Mouse (Mus musculus) G1E (cell line): ENCODE measurements around the gene Pde4d. TPM values are rescaled to one million over a fixed set of nuclear protein-coding genes. Genes with fewer than 3 reads are reported as not detected.

Experiments
- ATAC-seq: 2 replicates; pipeline ENCODE4 v1.8.0; 2016; ENCODE audit warnings: mild to moderate bottlenecking; ENCODE audit not compliant: insufficient number of reproducible peaks, poor library complexity, low FRiP score, severe bottlenecking; ENCODE audit errors: extremely low read depth
- DNase-seq: peaks from one replicate; pipeline ENCODE4 v3.0.0; 2012; ENCODE audit warnings: low spot score
- H3K27me3 ChIP-seq: 2 replicates; pipeline ENCODE4 v1.6.1; 2012; ENCODE audit warnings: mild to moderate bottlenecking, low read length, inconsistent platforms; ENCODE audit not compliant: insufficient read depth
- H3K36me3 ChIP-seq: replicated peaks from 2 replicates; pipeline ENCODE3; 2012; ENCODE audit warnings: mild to moderate bottlenecking, inconsistent platforms
- H3K4me1 ChIP-seq: 2 replicates; pipeline ENCODE4 v1.6.1; 2012; ENCODE audit warnings: low read depth, low read length, inconsistent platforms, mixed read lengths; ENCODE audit not compliant: insufficient read depth
- H3K4me3 ChIP-seq: 2 replicates; pipeline ENCODE4 v1.5.1; 2012; ENCODE audit warnings: low read depth, mild to moderate bottlenecking, inconsistent platforms, low read length, moderate library complexity, mixed read lengths
- H3K9me3 ChIP-seq: replicated peaks from 2 replicates; pipeline ENCODE4 v1.6.1; 2012; ENCODE audit warnings: inconsistent platforms
- CTCF ChIP-seq: IDR thresholded peaks from 2 replicates; pipeline ENCODE4 v1.5.1; 2012; ENCODE audit warnings: low read depth, low read length, inconsistent platforms, mixed read lengths
- GATA1 ChIP-seq: IDR thresholded peaks from 2 replicates; pipeline ENCODE4 v1.6.1; 2012; ENCODE audit warnings: borderline replicate concordance, low read length, inconsistent platforms, mixed read lengths
- GATA2 ChIP-seq: IDR thresholded peaks from 2 replicates; pipeline ENCODE4 v1.6.1; 2012; ENCODE audit warnings: low read depth, low read length, inconsistent platforms, borderline replicate concordance
- POLR2AphosphoS5 ChIP-seq: IDR thresholded peaks from 2 replicates; pipeline ENCODE4 v1.6.1; 2012; ENCODE audit warnings: low read depth, low read length, inconsistent platforms; ENCODE audit not compliant: insufficient replicate concordance
- TAL1 ChIP-seq: conservative IDR thresholded peaks from 2 replicates; pipeline ENCODE4 v1.6.1; 2012; ENCODE audit warnings: low read depth, low read length, inconsistent platforms, mixed read lengths
- polyA plus RNA-seq: library from polyadenylated mRNA; stranded (reverse); fragments of >175 nt; gene quantifications from 2 replicates; pipeline ENCODE4 v1.2.3, GENCODE M21; 2012
- total RNA-seq, 2 experiments: library from RNA; stranded (forward) in 1 of 2; stranded (reverse) in 1 of 2; fragments of 200-1000 nt in 1 of 2; fragments of >200 nt in 1 of 2; fragmentation: Nextera tagmentation in 1 of 2; gene quantifications; 2 replicates each; pipeline ENCODE4 v1.2.3; 2014 to 2017

Pde4d gene
- total and polyA plus RNA-seq, 3 experiments, result 8.2 to 124 (median 22.6) TPM

- peaks cover 57% of the 10 kb centered on the region for H3K36me3 ChIP-seq
- H3K4me3 ChIP-seq, result no peak overlapping the region
- no peak for TF ChIP-seq POLR2AphosphoS5
- no peak for TF ChIP-seq GATA2
- no peak for TF ChIP-seq TAL1
- TF ChIP-seq GATA1, result no peak
- no peak for TF ChIP-seq CTCF
- DNase-seq (no peak), ATAC-seq (peak; percentile 54)
- H3K9me3 ChIP-seq, result no peaks in the 10 kb centered on the region
- no peaks in the 10 kb centered on the region for H3K27me3 ChIP-seq
- no peaks in the 10 kb centered on the region for H3K4me1 ChIP-seq
Measured at GRCm38 (mm10) chr13:109759201-109759600, 1309.5 kb downstream of the Pde4d start.

DNA sequence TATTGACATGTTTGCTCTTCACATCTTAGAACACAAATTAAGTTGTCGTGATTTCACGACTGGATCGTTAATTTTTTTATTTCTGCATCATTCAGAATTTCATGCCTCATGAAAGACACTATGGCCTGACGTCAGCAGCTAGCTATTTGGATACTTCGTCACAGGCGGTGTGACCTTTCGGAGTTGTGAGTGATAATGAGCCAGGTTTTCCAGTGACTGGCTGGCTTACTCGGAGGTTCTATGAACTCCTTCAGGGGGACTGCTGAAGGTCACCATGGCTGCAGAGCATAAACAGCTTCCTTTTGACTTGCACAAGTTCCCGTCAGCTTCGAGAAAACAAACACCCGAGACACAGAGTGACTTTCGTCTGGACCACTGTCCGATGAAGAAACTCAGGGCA is 1311.3 kb downstream of the Pde4d start:
- DNase-seq, result no peak
- no peaks in the 10 kb centered on the region for H3K27me3 ChIP-seq
- no peak for ATAC-seq
- H3K36me3 ChIP-seq, result peaks cover 42% of the 10 kb centered on the region
- no peak overlapping the region for H3K4me3 ChIP-seq
- TF ChIP-seq CTCF (no peak), GATA1 (no peak), TAL1 (no peak), POLR2AphosphoS5 (no peak), GATA2 (no peak)
- no peaks in the 10 kb centered on the region for H3K9me3 ChIP-seq
- no peaks in the 10 kb centered on the region for H3K4me1 ChIP-seq

GRCm38 (mm10) chr13:109774791-109775190 is 1325.0 kb downstream of the Pde4d start:
- DNase-seq (no peak), ATAC-seq (no peak)
- TF ChIP-seq POLR2AphosphoS5, result no peak
- TF ChIP-seq TAL1, result no peak
- no peak overlapping the region for H3K4me3 ChIP-seq
- H3K36me3 ChIP-seq, result peaks cover 70% of the 10 kb centered on the region
- H3K9me3 ChIP-seq, result no peaks in the 10 kb centered on the region
- no peaks in the 10 kb centered on the region for H3K27me3 ChIP-seq
- peaks cover 37% of the 10 kb centered on the region for H3K4me1 ChIP-seq

GRCm38 (mm10) chr13:109775197-109775596 is 1325.4 kb downstream of the Pde4d start:
- DNase-seq (no peak), ATAC-seq (no peak)
- Histone ChIP-seq H3K9me3 (no peaks in the 10 kb centered on the region), H3K4me1 (peaks cover 37% of the 10 kb centered on the region), H3K4me3 (no peak overlapping the region), H3K27me3 (no peaks in the 10 kb centered on the region), H3K36me3 (peaks cover 70% of the 10 kb centered on the region)
- TF ChIP-seq GATA1 (no peak), GATA2 (no peak), CTCF (no peak), TAL1 (no peak), POLR2AphosphoS5 (no peak)

GRCm38 (mm10) chr13:109776116-109776515 is 1326.4 kb downstream of the Pde4d start:
- no peaks in the 10 kb centered on the region for H3K9me3 ChIP-seq
- H3K4me1 ChIP-seq, result peaks cover 37% of the 10 kb centered on the region
- TF ChIP-seq CTCF (peak; percentile 79), GATA1 (no peak), TAL1 (no peak)
- no peaks in the 10 kb centered on the region for H3K27me3 ChIP-seq
- H3K36me3 ChIP-seq, result peaks cover 74% of the 10 kb centered on the region
- ATAC-seq (peak; percentile 97), DNase-seq (peak; percentile 61)
- peak overlapping the region; percentile 51; the same call in 1 of the 2 replicates for H3K4me3 ChIP-seq

- DNase-seq (no peak), ATAC-seq (no peak)
- Histone ChIP-seq H3K36me3 (peaks cover 71% of the 10 kb centered on the region), H3K4me1 (peaks cover 37% of the 10 kb centered on the region), H3K4me3 (no peak overlapping the region), H3K27me3 (no peaks in the 10 kb centered on the region), H3K9me3 (no peaks in the 10 kb centered on the region)
- TF ChIP-seq GATA1 (no peak), POLR2AphosphoS5 (no peak), TAL1 (no peak), CTCF (no peak), GATA2 (no peak)
Measured at GRCm38 (mm10) chr13:109776995-109777394, 1327.2 kb downstream of the Pde4d start.

DNA sequence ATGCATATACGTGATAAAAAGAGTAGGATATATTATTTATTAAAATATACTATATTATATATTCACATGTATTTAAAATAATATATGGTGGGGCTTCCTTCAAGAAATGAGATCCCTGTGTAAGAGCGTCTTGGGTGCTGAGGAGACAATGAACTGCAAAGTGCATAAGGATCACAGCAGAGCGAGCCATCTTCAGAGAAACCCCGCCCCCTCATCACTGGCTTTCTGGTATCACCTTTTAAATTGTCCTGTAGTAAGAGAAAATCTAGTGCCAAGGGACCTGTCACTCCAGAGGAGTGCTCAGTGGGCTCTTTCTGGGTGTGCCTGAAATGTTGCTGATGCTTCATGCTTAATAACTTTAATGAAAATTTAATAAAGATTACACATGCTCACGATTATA is 1327.7 kb downstream of the Pde4d start:
- H3K4me1 ChIP-seq, result peaks cover 37% of the 10 kb centered on the region
- no peaks in the 10 kb centered on the region for H3K9me3 ChIP-seq
- peaks cover 69% of the 10 kb centered on the region for H3K36me3 ChIP-seq
- no peak overlapping the region for H3K4me3 ChIP-seq
- no peaks in the 10 kb centered on the region for H3K27me3 ChIP-seq
- no peak for ATAC-seq
- no peak for TF ChIP-seq CTCF
- no peak for TF ChIP-seq GATA1
- no peak for TF ChIP-seq GATA2
- TF ChIP-seq POLR2AphosphoS5, result no peak
- TF ChIP-seq TAL1, result no peak
- DNase-seq, result no peak
